Mouse (Mus musculus): ENCODE data around the gene Chn2. TPM values are rescaled to one million over a fixed set of nuclear protein-coding genes. Genes with fewer than 3 reads are reported as not detected.

Chn2 gene
- total RNA-seq, 2 experiments from 2014 or later = 0.69 to 0.73 TPM

DNA sequence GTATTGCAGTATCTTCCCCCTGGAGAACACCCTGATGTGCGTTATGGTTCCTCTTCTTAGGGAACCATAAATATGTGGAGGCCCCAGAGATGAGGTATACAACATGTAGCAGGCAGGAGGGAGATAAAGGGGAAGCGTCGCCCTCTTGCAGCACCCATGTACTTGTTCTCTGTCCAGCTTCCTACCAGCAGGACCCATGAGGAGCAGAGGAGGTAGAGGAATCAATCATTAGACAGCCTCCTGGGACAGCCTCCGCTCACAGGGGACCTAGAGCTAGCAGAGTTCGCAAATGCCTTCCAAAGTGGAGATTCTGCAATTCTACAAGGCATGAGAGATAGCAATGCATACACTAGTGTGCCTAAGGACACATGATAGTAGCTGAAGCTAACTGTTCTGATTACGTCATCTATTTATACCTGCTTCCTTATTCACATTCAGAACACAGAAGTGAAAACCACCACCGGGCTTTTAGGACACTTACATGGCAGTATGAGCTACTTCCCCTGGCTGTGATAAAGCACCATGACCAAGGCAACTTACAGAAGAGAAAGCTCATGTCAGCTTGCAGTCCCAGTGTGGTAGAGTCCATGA, 77.7 kb downstream of the Chn2 start:
- no peak for DNase-seq (ENCODE audit: low spot score)

DNA sequence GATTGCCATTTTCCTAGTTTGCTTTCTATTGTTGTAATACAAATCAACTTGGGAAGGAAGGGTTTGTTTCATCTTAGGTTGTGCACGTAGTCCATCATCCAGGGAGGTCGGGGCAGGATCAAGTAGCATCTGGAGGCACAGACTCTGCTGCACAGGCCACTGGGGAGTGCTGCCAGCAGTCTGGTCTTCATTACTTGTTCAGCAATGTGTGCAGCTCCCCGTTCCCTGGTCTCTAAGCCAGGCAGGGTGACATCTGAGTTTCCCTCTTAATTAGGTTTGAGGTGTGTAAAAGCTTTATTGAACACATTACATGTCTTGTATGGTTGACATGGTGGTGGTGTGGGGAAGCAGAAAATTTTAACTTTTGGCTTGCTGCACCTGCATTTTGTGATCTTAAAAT, 79.0 kb downstream of the Chn2 start:
- no peak for DNase-seq (ENCODE audit: low spot score)

DNA sequence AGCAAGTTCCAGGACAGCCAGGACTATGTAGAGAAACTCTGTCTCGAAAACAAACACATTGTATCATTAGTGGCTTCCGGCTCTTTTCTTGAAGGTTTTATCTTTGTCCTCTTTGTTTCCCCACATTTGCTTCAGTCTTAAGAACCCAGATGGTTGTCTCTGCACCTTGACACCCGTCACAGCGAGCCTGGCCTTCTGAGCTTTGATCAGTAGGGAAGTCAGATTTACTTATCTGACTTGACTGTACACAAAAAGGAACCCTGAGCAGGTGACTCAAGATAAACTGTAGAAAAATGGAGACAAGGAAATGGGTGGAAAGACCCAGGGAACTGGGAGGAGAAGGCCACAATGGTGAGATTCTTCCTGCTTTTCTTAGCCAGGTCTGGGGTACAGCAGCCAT, 79.5 kb downstream of the Chn2 start:
- DNase-seq (ENCODE audit: low spot score) = no peak

DNA sequence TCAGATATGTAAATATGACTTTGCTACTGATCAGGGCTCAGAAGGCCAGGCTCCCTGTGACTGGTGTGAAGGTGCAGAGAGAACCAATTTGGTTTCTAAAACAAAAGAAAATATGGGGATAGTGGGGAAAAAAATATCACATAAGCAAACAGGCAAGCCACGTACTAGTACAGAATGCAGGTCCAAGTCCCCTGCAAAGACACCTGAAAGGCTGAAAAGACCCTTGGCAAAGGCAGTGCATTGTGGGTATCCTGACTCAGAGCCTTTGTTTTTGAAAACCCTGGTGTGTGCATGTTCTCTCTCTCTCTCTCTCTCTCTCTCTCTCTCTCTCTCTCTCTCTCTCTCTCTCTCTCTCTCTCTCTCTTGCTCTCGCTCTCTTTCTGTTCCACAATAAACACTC, 80.1 kb downstream of the Chn2 start:
- DNase-seq (ENCODE audit: low spot score) = no peak

DNA sequence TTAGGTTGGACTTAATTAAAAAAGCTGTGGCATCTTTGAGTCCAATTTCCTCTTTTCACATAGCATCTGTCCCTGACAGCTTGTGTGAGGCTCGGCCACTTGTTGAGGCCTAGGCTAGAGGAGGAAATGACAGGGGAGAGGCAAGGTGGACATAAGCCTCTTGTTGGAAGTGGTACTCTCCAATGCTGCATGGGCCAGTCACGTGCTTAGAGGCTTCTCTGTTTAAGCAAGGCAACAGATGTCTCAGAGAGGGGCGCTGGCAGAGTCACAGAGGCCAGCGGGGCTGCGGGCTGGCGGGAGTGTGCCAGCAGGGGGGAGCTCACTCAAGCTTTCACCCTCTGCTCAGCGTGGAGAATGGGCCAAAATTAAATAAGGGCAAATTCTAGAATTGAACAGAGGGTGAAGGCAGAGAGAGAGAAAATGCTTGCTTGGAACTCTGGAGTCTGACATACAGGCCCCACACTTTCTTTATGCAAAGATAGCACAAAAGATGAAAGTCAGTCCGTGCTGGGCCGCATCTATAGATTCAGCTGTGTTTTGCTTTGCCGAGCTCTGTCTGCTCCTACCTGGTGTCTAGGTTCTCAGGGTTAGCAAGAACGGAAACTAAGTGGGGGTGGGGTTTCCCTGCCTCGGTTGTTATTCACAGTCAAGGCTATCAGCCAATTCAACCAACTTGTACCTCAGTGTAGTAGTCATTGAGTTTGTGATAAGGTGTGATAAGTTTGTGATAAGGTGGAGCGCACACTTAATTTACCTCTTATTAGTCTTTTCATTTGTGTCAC, 80.7 kb downstream of the Chn2 start:
- DNase-seq (ENCODE audit: low spot score) = no peak

DNA sequence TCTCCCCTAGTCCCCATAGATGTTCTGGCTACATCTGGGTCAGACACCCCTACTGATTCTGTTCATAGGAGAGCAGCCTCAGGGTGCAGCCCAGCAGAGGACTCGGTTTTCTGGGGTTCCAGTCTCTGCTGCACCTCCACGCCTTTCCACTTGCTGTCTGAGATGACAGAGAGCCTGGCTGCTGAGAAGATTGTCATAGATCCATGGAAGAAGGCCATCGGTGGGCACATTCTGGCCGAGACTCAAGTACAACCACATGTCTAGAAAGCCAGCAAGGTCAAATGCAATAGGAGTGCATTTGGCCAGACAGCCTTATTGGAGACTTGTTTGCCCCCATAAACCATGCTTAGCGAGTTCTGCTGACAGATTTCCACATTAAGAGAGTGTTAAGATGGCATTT, 81.5 kb downstream of the Chn2 start:
- no peak for DNase-seq (ENCODE audit: low spot score)

DNA sequence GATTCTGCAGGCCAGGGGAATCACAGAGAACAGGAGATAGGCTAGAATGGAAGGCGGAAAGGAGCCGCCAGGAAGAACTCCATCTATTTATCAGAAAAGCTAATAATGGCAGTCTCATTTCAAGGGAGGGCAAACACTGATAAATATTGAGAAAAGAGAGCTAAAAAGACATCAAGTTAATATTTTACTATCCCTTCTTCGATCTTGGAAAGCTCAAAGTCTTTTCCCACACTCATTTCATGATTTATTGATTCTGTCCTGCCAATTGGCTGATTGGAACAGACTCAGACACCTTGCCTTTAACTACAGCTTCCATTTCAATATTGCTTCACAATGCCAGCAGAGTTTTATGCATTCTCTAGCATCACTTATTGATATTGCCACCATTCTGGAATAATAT, 85.2 kb downstream of the Chn2 start:
- no peak for DNase-seq (ENCODE audit: low spot score)

DNA sequence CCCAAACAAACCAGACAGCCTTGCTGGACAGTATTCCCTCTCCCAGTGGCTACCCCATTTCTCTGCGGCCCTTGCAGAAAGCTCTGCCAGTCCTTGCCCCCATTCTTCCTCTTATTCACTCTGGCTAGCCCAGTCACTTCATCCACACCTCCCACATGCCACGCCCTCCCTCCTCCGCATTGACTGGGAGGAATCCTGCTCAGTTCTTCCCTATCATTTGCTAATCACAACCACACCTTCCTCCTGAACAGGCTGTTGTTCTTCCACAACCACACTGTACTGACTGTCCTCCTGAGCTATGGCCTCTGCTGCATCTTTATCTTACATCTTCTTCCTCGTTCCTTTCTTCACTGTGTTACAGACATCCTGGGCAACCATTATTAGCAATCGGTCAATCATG, 86.2 kb downstream of the Chn2 start:
- no peak for DNase-seq (ENCODE audit: low spot score)

DNA sequence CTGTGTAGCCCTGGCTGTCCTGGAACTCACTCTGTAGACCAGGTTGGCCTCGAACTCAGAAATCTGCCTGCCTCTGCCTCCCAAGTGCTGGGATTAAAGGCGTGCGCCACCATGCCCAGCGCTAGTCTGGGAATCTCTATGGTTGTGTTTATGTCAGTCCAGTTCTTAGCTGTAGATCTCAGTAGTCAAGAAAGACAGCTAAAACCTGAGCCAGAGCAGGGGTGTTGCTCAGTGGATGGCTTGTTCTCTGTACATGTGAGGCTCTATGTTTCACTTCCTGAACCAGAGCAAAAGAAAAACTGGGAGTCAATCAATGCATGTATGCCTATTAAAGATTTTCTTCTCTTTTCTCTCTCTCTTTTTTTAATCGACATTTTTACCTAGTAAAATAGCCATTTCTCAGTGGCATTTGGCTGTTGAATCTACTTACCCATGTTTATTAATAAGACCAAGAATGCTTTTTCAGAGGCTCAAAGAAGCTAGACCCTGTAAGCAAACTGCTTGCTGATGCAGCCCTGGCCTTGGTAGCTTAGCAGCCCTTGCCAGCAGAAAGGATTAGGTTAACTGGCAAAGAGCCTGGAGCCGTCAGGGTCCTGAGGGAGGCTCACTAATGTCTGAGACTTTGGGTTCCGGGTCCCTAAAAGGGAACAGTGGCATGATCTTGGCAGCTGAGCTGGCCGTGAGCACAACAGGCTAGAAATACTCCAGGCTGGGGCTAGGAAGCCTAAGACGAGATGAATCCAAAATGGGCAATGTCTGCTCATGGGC, 87.1 kb downstream of the Chn2 start:
- DNase-seq (ENCODE audit: low spot score) = no peak

DNA sequence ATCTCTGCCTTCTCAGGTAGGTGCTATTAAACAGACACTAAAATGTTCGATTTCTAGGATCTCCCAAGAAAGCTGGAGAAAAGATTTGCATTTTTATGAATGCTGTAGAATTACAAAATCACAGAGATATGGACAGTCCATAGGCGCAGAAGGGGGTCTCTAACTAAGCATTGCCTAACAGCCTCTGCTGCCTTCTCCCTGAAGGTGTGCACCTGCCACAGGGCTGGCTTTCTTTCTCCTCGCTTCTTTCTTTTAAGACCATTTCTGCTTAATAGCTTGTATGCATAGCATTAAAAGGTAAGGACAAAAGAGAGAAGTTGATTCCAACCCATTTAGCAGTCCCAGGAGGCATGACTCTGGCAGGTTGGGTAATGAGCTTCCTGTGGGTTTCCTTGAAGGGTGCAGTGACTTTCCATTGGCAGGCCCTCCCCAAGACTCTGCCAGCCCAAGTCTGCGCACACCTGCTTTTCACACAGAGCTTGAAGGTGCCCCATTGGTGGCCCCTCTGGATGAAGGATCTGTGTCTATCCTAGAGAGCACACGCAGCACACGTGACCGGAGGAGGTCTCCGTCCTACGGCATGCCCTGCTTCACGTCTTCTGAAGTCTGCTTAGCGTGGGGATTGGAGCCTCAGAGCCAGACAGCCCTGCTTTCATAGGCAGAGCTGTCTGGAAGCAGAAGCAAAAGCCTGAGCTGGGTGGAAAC, 87.8 kb downstream of the Chn2 start:
- DNase-seq (ENCODE audit: low spot score) = no peak

DNA sequence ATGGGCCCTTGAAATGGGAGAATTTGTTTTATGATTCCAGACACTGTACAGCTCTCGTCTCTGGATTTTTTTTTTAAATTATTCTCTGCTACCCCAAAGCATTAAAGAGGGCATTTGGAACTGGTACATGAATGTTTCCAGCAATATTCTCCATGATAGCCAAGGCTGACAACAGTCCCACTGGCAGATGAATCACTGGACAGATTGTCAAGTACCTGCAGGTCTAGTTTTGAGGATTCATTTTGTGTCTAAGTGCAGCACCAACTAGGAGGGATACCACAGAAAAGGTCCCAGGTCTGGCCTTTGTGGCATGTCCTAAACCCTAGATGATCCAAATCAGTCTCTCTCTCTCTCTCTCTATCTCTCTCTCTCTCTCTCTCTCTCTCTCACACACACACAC, 89.3 kb downstream of the Chn2 start:
- DNase-seq (ENCODE audit: low spot score) = no peak

DNA sequence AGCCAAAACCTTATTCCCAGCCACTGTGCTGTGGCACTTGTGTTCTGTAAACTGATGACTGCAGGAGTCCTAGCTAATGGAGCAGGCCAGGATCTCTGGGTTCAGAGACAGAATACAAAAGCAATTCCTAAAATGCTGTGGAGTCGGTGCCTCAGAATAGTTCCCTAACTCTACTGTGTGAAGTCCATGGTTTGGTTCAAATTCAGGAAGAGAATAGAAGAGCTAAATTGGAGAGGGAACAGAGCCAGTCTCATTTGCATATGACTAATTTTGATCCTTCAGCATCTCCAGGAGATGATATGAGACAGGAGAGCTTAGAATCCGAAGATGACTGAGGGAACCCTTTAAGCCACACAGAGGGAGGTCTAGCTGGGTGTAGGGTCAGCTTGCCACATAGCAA, 90.2 kb downstream of the Chn2 start:
- DNase-seq (ENCODE audit: low spot score) = no peak

DNA sequence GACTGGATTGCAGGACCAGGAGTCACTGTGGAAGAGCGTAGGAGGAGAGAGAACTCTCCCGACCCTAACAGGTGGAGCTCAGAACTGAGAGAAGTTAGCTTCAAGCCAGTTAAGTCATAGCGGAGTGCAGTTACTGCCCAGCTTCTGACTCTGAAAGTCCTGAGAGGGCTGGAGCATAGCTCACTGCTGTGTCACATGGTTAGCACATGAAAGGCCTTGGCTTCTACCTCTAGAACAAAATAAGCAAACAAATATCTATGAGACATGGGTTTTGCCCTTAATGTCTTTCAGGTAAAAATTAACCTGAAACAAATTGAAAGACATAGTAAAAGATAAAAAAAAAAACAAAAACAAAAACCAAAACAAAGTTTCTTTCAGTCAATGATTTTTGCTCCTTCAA, 91.5 kb downstream of the Chn2 start:
- no peak for DNase-seq (ENCODE audit: low spot score)

DNA sequence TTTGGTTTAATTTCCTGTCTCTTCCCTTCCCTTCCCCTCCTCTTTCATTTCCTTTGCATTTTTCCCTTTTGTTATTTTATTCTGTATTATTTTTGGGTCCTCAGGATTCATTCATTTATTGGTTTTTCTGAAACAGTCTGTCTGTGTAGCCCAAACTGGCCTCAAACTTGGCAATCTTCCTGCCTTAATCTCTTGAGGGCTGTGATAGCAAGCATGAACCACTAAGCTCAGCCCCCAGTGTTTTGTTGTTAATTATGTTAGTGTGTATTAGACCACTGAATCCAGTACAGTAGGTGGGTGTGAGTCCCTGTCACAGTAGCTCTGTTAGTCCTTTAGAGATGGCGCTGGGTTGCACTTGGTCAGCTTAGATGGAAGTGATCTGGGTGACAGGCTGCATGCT, 93.2 kb downstream of the Chn2 start:
- DNase-seq (ENCODE audit: low spot score) = no peak

DNA sequence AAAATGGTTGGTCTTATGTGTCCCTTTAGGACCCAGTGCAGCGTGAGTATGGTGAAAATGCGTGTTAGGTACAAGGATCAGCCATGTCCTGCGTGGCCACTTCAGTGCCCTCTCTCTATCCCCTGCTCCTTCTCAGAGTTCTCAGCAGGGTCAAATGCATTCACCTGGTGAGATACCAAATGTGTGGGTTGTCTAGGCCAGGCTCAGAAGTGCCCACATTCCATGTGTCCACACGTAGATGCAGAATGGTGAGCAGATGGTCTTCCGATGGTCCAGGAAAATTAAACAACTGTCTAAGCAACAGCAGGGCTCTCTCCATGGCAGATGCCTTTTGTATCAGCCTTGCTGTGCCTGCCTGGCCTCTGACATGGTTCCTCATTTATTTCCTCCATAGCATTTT, 93.9 kb downstream of the Chn2 start:
- no peak for DNase-seq (ENCODE audit: low spot score)

DNA sequence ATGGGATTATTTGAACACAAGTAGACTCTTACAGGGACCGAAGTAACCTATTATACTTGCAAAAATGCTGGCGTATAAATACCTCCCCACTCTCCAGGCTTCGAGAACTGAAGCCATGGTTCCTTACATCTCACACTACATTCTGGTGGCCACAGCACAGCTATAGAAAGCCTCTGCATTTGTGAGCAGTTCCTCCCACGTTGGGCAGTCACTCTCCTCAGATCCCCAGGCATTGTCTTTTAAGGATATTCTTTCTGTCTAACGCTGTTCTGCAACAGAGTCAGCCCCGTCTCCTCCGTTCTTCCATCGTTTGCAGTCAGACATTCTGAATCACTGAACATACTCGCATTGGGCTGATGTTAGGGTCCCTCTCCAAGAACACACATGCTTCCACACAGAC, 98.8 kb downstream of the Chn2 start:
- DNase-seq (ENCODE audit: low spot score) = no peak

DNA sequence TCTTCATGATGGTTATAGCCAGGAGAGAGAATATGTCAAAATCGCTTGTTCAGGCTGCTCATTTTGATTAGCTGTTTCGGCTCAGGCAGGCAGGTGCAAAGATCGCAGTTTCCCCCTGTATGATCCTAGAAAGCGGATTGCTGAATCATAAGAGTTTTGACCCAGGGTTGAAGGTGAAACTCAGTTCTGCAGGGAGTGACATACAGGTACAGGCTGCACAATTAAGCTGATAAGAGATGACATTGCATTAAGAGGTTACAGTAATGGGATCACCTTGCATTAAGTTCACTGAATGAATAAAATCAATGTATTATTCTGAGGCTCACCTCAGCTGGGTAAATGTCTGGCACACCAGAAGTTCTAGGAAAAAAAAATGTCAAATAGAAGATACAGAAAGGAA, 101.1 kb downstream of the Chn2 start:
- DNase-seq (ENCODE audit: low spot score) = no peak

DNA sequence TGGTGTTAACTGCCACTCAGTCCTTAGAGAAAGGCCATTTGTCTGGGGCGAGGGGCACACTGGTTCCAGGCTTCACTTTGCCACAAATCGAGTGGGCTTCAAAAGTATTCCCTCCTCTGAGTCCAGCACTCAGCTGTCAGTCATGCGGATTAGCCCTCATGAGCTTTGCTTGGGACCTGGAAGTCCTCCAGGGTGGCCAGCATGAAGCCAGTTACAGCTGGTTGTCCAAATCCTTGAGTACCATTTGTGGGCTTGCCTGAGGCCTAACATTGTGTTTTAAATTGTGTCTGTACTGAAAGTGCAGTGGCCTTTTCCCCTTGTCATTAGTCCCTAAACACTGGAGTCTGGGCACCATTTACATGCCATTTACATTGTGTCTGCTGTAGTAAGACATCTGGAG, 101.8 kb downstream of the Chn2 start:
- no peak for DNase-seq (ENCODE audit: low spot score)

DNA sequence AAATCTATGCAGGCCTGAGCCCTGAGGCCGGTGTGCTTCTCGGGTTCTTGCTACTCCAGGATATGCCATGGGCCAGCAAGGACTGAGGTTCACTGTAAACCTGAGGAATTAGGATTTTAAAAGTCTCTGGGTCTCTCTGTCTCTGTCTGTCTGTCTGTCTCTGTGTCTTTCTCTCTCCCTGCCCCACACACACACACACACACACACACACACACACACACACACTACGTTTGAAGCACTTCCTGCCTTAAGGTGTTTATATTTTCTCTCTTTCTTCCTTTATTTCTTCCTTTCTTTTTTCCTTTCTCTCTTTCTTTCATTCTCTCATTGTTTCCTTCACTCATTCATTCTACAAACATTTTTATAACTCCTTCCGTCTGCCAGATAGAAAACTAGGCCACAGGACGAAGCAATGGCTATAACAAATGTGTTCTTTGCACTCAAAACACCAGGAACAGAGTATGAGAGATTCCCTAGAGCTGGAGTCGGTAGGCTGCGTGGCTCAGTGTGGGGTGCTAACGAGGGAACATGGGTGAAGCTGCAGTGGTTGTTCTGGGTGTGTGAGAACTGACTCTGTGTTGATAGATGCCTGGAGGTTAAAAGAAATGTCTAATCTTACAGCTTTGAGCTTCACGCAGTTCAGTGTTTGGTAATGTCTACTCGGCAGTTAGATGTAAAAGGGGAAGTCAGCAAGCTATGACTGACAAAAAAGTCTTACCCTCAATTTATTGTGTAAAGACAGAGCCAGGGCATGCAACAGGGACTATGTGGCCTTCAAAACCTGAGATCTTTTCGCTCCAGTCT, 103.7 kb downstream of the Chn2 start:
- no peak for DNase-seq (ENCODE audit: low spot score)

DNA sequence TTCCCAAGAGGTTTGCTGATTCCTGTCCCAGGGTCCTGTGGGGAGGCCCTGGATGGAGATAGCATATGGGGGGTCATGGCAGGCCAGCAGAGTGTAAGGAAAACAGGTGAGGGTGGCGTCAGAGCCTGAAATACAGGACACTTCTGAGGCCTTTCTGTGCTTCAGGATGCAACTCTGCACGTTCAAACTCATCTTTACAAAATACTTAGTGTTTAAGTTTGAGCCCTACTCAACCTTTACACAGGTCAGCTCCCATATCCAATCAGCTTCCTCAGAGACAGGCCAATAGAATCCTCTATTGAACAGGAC, 104.3 kb downstream of the Chn2 start:
- no peak for DNase-seq (ENCODE audit: low spot score)

DNA sequence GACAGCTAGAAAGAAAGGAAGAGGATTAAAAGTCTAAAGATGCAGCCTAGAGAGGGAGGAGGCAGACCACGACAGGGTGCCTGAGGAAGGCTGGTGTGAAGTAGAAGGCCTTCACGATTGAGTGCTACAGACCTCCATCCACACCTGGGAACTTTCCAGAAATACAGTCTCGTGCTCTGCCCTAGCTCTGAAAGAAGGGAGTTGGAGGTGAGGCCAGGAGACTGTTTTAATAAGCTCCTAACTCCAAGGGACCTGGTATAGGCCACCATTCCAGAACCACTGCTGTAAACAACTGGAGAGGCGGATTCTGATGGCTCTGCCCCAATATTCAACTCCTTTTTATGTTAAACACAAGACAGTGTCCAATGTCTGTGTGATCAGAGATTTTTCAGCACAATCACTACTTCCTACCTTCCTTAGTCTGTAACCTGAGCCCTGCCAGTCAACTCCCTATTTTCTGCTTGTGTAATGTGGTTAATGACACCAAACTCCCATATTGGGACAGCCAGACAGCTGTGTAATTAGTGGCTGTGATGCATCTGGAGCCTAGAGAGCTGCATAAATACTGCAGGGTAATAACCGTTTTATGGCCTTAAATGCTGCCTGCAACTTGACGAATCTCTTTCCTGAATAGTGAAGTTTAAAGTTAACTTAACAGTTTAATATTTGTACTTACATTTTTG, 109.6 kb downstream of the Chn2 start:
- DNase-seq (ENCODE audit: low spot score) = no peak
